Mouse (Mus musculus): ENCODE results near the gene Prss22. TPM values are rescaled to one million over a fixed set of nuclear protein-coding genes. Genes with fewer than 3 reads are reported as not detected.

The Prss22 gene
- polyA plus RNA-seq (2012; fragmentation: generic; extraction: Trizol) = under 1 TPM; 0.46 to 0.69 TPM

GRCm38 (mm10) chr17:23997901-23998300 lies at the start of gene Prss22:
Prss22 (minus strand) TSS chr17:23998100.

DNA sequence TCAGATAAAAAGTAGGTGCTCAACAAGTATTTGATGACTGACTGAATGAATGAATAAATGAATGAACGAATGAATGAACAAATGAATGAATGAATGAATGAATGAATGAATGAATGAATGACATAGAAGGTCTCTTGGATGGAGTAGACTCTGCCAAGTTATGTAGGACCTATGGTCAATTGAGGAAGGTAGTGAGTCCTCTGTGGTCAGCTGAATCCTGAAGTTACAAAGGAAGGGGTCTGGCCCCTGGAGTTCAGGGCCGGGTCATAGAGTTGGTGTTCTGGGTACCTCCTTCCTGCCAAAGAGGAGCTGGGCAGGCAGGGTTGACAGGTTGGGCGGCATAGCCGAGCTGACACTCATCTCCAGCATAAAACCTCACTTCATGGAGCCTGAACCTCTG lies 39.9 kb upstream of the Prss22 start, which contains the start of gene Prss27:
Prss27 (plus strand) TSS at position 301 of the 400 bp plus-strand sequence.

GRCm38 (mm10) chr17:23980297-23980909 lies 17.5 kb downstream of the Prss22 start, which contains the start of gene Prss30:
Prss30 (minus strand) TSS chr17:23980566.

GRCm38 (mm10) chr17:23955174-23955573 lies 42.7 kb downstream of the Prss22 start, which contains the start of gene Sbpl:
Sbpl (minus strand) TSS chr17:23955274.

Other genes with a start within 250 kb of the Prss22 start
- 10 to 100 TPM; 49.7 to 60.6 TPM for gene Flywch1, start 226.5 kb downstream of the Prss22 start, polyA plus RNA-seq (2012; fragmentation: generic; extraction: Trizol)
- gene Flywch2, start 212.0 kb downstream of the Prss22 start, polyA plus RNA-seq (2012; fragmentation: generic; extraction: Trizol) = under 1 TPM in 1 of 2 experiments, not detected in 1; 0.55 TPM
- 100 to 1,000 TPM in 1 of 2 experiments, 10 to 100 TPM in 1; 26.7 to 115 TPM for gene Srrm2, start 207.6 kb downstream of the Prss22 start, polyA plus RNA-seq (2012; fragmentation: generic; extraction: Trizol)
- 1,000 to 10,000 TPM; 1,533 to 1,676 TPM for gene Elob, start 169.0 kb downstream of the Prss22 start, polyA plus RNA-seq (2012; fragmentation: generic; extraction: Trizol)
- not detected for gene Prss33, start 162.0 kb downstream of the Prss22 start, polyA plus RNA-seq (2012; fragmentation: generic; extraction: Trizol)
- gene Prss32, start 154.2 kb downstream of the Prss22 start, polyA plus RNA-seq (2012; fragmentation: generic; extraction: Trizol) = under 1 TPM in 1 of 2 experiments, not detected in 1; 0.05 TPM
- under 1 TPM in 1 of 2 experiments, not detected in 1; 0.02 TPM for gene Prss41, start 153.9 kb downstream of the Prss22 start, polyA plus RNA-seq (2012; fragmentation: generic; extraction: Trizol)
- not detected for gene Prss21, start 130.0 kb downstream of the Prss22 start, polyA plus RNA-seq (2012; fragmentation: generic; extraction: Trizol)
- gene Dcpp1, start 117.2 kb downstream of the Prss22 start, polyA plus RNA-seq (2012; fragmentation: generic; extraction: Trizol) = not detected
- gene Dcpp2, start 117.2 kb downstream of the Prss22 start, polyA plus RNA-seq (2012; fragmentation: generic; extraction: Trizol) = not detected
- gene Dcpp3, start 80.6 kb downstream of the Prss22 start, polyA plus RNA-seq (2012; fragmentation: generic; extraction: Trizol) = not detected
- gene Sbp, start 56.4 kb downstream of the Prss22 start, polyA plus RNA-seq (2012; fragmentation: generic; extraction: Trizol) = not detected
- not detected for gene Sbpl, start 42.8 kb downstream of the Prss22 start, polyA plus RNA-seq (2012; fragmentation: generic; extraction: Trizol)
- gene Prss30, start 17.5 kb downstream of the Prss22 start, polyA plus RNA-seq (2012; fragmentation: generic; extraction: Trizol) = under 1 TPM; 0.02 to 0.22 TPM
- gene Prss27, start 40.0 kb upstream of the Prss22 start, polyA plus RNA-seq (2012; fragmentation: generic; extraction: Trizol) = under 1 TPM; 0.09 to 0.12 TPM
- 10 to 100 TPM; 10.2 to 30.9 TPM for gene Kctd5, start 75.4 kb upstream of the Prss22 start, polyA plus RNA-seq (2012; fragmentation: generic; extraction: Trizol)
- 1 to 10 TPM in 1 of 2 experiments, under 1 TPM in 1; 0.56 to 6.5 TPM for gene Pdpk1, start 152.8 kb upstream of the Prss22 start, polyA plus RNA-seq (2012; fragmentation: generic; extraction: Trizol)
- gene Amdhd2, start 165.7 kb upstream of the Prss22 start, polyA plus RNA-seq (2012; fragmentation: generic; extraction: Trizol) = 10 to 100 TPM; 37.7 to 66.7 TPM
- gene Atp6v0c, start 171.6 kb upstream of the Prss22 start, polyA plus RNA-seq (2012; fragmentation: generic; extraction: Trizol) = 100 to 1,000 TPM; 513 to 615 TPM
- gene Tbc1d24, start 207.5 kb upstream of the Prss22 start, polyA plus RNA-seq (2012; fragmentation: generic; extraction: Trizol) = 1 to 10 TPM in 1 of 2 experiments, under 1 TPM in 1; 0.42 to 4.6 TPM
- 1 to 10 TPM in 1 of 2 experiments, under 1 TPM in 1; 0.22 to 1.1 TPM for gene Ntn3, start 211.4 kb upstream of the Prss22 start, polyA plus RNA-seq (2012; fragmentation: generic; extraction: Trizol)
- gene Tedc2, start 222.8 kb upstream of the Prss22 start, polyA plus RNA-seq (2012; fragmentation: generic; extraction: Trizol) = 1 to 10 TPM; 6.6 to 7.0 TPM

Measured in C3H10T1/2 (cell line).